Mouse (Mus musculus) heart, embryonic 10.5 days (tissue): ENCODE data around the gene Irgq. TPM values are rescaled to one million over a fixed set of nuclear protein-coding genes. Genes with fewer than 3 reads are reported as not detected.
A peak's percentile ranks its signal among the peaks of the same experiment; 100 is the strongest.
"Not testable (repeated sequence)": the region's sequence is repeated elsewhere in the genome, so short reads cannot be mapped to it uniquely, and the experiment has no call there.

Experiments
- DNase-seq: peaks from one replicate; pipeline ENCODE4 v3.0.0-alpha.2; 2017; ENCODE audit warnings: low spot score
- H3K27ac ChIP-seq: fragments of 300-500 bp; sonication (generic); 2 replicates; pipeline ENCODE4 v1.5.1; 2016; ENCODE audit warnings: mild to moderate bottlenecking
- H3K27me3 ChIP-seq: fragments of 300-500 bp; sonication (generic); 2 replicates; pipeline ENCODE4 v1.6.1; 2016; ENCODE audit warnings: mild to moderate bottlenecking; ENCODE audit not compliant: poor library complexity, insufficient read depth, severe bottlenecking
- H3K36me3 ChIP-seq: fragments of 300-500 bp; sonication (generic); 2 replicates; pipeline ENCODE4 v1.6.1; 2016; ENCODE audit warnings: mild to moderate bottlenecking, moderate library complexity
- H3K4me1 ChIP-seq: fragments of 300-500 bp; sonication (generic); 2 replicates; pipeline ENCODE4 v1.6.1; 2016; ENCODE audit warnings: mild to moderate bottlenecking
- H3K4me3 ChIP-seq: fragments of 300-500 bp; sonication (generic); 2 replicates; pipeline ENCODE4 v1.5.1; 2016; ENCODE audit warnings: mild to moderate bottlenecking, moderate library complexity
- H3K9me3 ChIP-seq: fragments of 300-500 bp; sonication (generic); 2 replicates; pipeline ENCODE4 v1.6.1; 2016; ENCODE audit warnings: mild to moderate bottlenecking, moderate library complexity
- WGBS: fragments of 180-500 bp; shearing (Covaris S2); methylation state at CpG from one replicate; pipeline ENCODE4 v1.1.7; 2016; 5-methylcytosine and 5-hydroxymethylcytosine counted together
- polyA plus RNA-seq: library from polyadenylated mRNA; unstranded; fragments of >200 nt; fragmentation: Nextera tagmentation; extraction: Ambion mirVana; gene quantifications from 2 replicates; pipeline ENCODE4 v1.2.1, GENCODE M21; 2016

Gene Irgq
- polyA plus RNA-seq, 1 experiment from 2014 or later: 5.7 TPM

- Histone ChIP-seq H3K9me3 (peaks cover 4% of the 10 kb centered on the region; the same call in 1 of the 2 replicates), H3K4me1 (peaks cover 39% of the 10 kb centered on the region), H3K27me3 (peaks cover 77% of the 10 kb centered on the region), H3K27ac (no peak overlapping the region), H3K36me3 (no peaks in the 10 kb centered on the region), H3K4me3 (no peak overlapping the region)
- no peak for DNase-seq
- 38% methylated on average over 21 of the region's 21 CpGs for WGBS
Observed at GRCm38 (mm10) chr7:24501492-24501891, 29.0 kb upstream of the Irgq start.

- WGBS: 16% methylated on average over 10 of the region's 10 CpGs
- H3K4me1 ChIP-seq: peaks cover 46% of the 10 kb centered on the region
- no peak for DNase-seq
- no peak overlapping the region for H3K4me3 ChIP-seq
- H3K9me3 ChIP-seq: 0 out of 2 replicates have a peak, but pooled peaks cover 4% of the 10 kb centered on the region
- H3K27ac ChIP-seq: no peak overlapping the region
- H3K27me3 ChIP-seq: peaks cover 53% of the 10 kb centered on the region
- no peaks in the 10 kb centered on the region for H3K36me3 ChIP-seq
Observed at GRCm38 (mm10) chr7:24504004-24504403, 26.5 kb upstream of the Irgq start.

- 0 out of 2 replicates have a peak, but pooled peaks cover 4% of the 10 kb centered on the region for H3K9me3 ChIP-seq
- H3K36me3 ChIP-seq: no peaks in the 10 kb centered on the region
- no peak overlapping the region for H3K27ac ChIP-seq
- H3K4me3 ChIP-seq: no peak overlapping the region
- H3K27me3 ChIP-seq: peaks cover 44% of the 10 kb centered on the region
- WGBS: 14% methylated on average over 4 of the region's 4 CpGs
- DNase-seq: no peak
- H3K4me1 ChIP-seq: peaks cover 40% of the 10 kb centered on the region
Observed at GRCm38 (mm10) chr7:24504868-24505267, 25.6 kb upstream of the Irgq start.

DNA sequence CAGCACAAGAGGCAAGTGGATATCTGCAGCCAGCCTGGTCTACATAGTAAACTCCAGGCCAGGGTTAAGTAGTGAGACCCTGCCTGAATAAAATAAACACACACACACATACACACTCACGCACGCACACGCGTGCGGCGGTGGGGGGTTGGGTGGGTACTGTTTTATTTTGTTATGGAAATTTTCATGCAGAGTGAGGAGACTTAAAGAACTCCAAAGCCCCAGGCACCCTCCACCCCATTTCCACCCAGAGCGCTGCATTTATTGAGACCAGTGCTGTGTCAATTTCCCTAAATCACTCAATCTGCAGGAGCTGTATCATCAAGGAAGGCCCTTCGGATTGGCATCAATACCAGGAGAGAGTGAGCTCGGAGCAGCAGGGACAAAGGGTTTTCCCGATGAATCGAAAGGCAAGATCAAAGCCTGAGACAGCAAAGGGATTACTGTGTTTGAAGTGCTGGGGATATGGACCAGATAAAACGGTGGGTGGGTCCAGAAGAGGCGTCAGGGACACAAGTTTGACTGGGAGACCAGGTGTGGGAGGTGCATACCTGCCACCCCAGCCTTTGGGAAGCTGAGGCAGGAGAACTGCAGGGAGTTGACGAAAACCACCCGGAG is 24.9 kb upstream of the Irgq start:
- H3K27ac ChIP-seq: no peak overlapping the region

DNA sequence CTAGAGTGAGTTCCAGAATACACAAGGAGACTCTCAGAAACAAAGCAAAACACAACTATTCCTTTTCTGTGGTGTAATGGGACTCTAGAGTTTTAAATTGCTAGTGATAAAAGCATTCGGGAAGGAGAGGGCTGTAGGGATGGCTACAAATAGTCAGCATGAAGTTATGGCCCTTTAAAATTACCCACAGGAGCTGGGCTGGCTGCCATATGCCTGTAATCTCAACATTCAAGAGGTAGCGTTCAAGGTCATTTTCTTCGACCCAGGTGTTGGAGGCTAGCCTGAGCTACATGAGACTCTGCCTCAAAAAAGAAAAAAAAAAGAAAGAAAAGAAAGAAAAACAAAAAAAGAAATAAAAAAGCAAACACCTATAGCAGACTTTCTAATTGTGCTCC is 24.4 kb upstream of the Irgq start:
- no peak for DNase-seq
- 0 out of 2 replicates have a peak overlapping the region, but pooled peaks have one; percentile 97 for H3K27ac ChIP-seq
- peaks cover 32% of the 10 kb centered on the region for H3K27me3 ChIP-seq
- peaks cover 2% of the 10 kb centered on the region; the same call in 1 of the 2 replicates for H3K36me3 ChIP-seq
- 12% methylated on average over 3 of the region's 3 CpGs for WGBS
- H3K4me1 ChIP-seq: peaks cover 32% of the 10 kb centered on the region
- peak overlapping the region; percentile 80 for H3K4me3 ChIP-seq
- no peaks in the 10 kb centered on the region for H3K9me3 ChIP-seq

More for the DNA sequence above, 24.9 kb upstream of the Irgq start:
- H3K27me3 ChIP-seq: peaks cover 37% of the 10 kb centered on the region
- H3K4me1 ChIP-seq: peaks cover 33% of the 10 kb centered on the region
- 0 out of 2 replicates have a peak, but pooled peaks cover 4% of the 10 kb centered on the region for H3K9me3 ChIP-seq
- no peaks in the 10 kb centered on the region for H3K36me3 ChIP-seq
- DNase-seq: no peak
- H3K4me3 ChIP-seq: no peak overlapping the region
- whole genome bisulfite sequencing: 20% methylated on average over 15 of the region's 15 CpGs

DNA sequence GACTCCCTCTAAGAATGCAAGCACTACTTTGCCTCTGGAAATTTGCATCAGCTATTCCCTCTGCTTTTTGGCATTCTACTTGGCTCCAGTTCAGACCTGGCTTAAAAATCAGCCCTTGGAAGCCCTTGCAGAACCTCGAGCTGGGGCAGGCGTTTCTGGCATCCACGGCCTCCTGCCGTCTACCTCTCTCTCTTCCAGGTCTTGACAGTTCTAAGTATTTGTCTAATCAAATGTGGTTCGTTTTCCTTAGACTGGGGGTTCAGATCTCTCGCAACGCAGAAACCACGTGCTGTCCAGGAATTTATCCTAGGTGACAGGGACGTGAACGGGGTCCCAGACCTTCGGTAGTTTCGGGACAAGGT is 24.0 kb upstream of the Irgq start:
- peaks cover 6% of the 10 kb centered on the region; the same call in 1 of the 2 replicates for H3K36me3 ChIP-seq
- H3K4me1 ChIP-seq: peaks cover 32% of the 10 kb centered on the region
- peak overlapping the region; percentile 80 for H3K4me3 ChIP-seq
- H3K9me3 ChIP-seq: no peaks in the 10 kb centered on the region
- H3K27me3 ChIP-seq: peaks cover 28% of the 10 kb centered on the region
- under 1% methylated on average over 12 of the region's 12 CpGs for WGBS
- H3K27ac ChIP-seq: peak overlapping the region; percentile 97
- DNase-seq: no peak

- Histone ChIP-seq H3K36me3 (peaks cover 11% of the 10 kb centered on the region; the same call in 1 of the 2 replicates), H3K4me3 (peak within 1 kb of the TSS; percentile 80), H3K27me3 (peaks cover 22% of the 10 kb centered on the region), H3K9me3 (no peaks in the 10 kb centered on the region), H3K4me1 (peaks cover 32% of the 10 kb centered on the region), H3K27ac (peak within 1 kb of the TSS; percentile 97)
- peak; percentile 94 for DNase-seq
- under 1% methylated on average over 83 of the region's 84 CpGs for WGBS
Observed at GRCm38 (mm10) chr7:24506838-24507725, 23.4 kb upstream of the Irgq start, which contains the start of gene Zfp428. Zfp428 (plus strand) TSS chr7:24507006.

- Histone ChIP-seq H3K4me1 (peaks cover 32% of the 10 kb centered on the region), H3K27me3 (peaks cover 15% of the 10 kb centered on the region), H3K4me3 (peak overlapping the region; percentile 80), H3K9me3 (no peaks in the 10 kb centered on the region), H3K36me3 (peaks cover 15% of the 10 kb centered on the region; the same call in 1 of the 2 replicates), H3K27ac (peak overlapping the region; percentile 97)
- DNase-seq: no peak
- 3% methylated on average over 20 of the region's 20 CpGs for WGBS
Observed at GRCm38 (mm10) chr7:24507726-24508114, 22.8 kb upstream of the Irgq start.

DNA sequence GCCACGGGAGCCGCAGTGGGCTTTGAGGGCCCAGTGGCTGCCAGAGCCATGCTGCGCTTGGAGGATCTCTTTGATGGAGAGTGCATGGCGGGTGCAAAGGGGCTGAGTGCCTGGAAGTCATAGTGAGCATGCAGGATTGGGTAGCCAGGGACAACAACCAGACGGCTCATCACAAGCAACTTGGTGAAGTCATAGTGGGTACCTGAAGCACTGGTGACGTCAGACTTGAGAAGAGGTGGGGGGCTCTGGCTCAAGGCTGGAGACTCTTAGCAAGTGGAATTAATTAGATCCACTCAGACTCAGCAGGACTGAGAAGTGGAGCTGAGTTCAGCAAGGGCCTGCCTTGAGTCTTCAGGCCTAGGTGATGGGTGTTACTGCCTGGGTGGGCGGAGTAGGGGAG is 18.1 kb upstream of the Irgq start, which contains the start of gene AC161166.1:
AC161166.1 (minus strand) TSS at position 101 of the 400 bp plus-strand sequence.
- Histone ChIP-seq H3K4me1 (peaks cover 6% of the 10 kb centered on the region), H3K36me3 (peaks cover 50% of the 10 kb centered on the region), H3K27ac (no peak within 1 kb of the TSS), H3K9me3 (no peaks in the 10 kb centered on the region), H3K4me3 (no peak within 1 kb of the TSS), H3K27me3 (no peaks in the 10 kb centered on the region)
- 84% methylated on average over 7 of the region's 7 CpGs for WGBS
- DNase-seq: no peak

DNA sequence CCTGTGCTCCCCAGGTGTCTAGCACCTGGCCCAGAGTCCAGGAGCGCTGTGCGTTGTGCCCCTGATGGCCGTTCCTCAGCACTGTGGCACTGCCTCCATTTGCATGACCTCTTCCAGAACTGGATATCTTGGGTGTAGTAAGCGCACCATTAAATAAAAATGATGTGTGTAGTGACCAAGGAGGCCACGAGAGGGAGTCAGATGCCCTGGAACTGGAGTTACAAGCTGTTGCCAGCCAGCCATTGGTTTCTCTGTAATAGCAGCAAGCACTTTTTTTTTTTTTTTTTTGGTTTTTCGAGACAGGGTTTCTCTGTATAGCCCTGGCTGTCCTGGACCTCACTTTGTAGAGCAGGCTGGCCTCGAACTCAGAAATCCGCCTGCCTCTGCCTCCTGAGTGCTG is 14.2 kb upstream of the Irgq start:
- not testable (repeated sequence) for DNase-seq, H3K4me1 ChIP-seq, H3K4me3 ChIP-seq, H3K9me3 ChIP-seq, H3K27me3 ChIP-seq, H3K27ac ChIP-seq
- 57% methylated on average over 8 of the region's 8 CpGs for WGBS
- H3K36me3 ChIP-seq: peaks cover 48% of the 10 kb centered on the region

GRCm38 (mm10) chr7:24517077-24517476 is 13.4 kb upstream of the Irgq start:
- Histone ChIP-seq H3K27me3 (no peaks in the 10 kb centered on the region), H3K9me3 (no peaks in the 10 kb centered on the region), H3K27ac (no peak overlapping the region), H3K4me3 (no peak overlapping the region), H3K36me3 (peaks cover 42% of the 10 kb centered on the region), H3K4me1 (no peaks in the 10 kb centered on the region)
- no peak for DNase-seq
- WGBS: 47% methylated on average over 5 of the region's 5 CpGs

GRCm38 (mm10) chr7:24517654-24518053 is 12.8 kb upstream of the Irgq start:
- H3K36me3 ChIP-seq: peaks cover 38% of the 10 kb centered on the region
- no peak overlapping the region for H3K27ac ChIP-seq
- 59% methylated on average over 6 of the region's 6 CpGs for WGBS
- DNase-seq: no peak
- H3K4me1 ChIP-seq: no peaks in the 10 kb centered on the region
- no peak overlapping the region for H3K4me3 ChIP-seq
- no peaks in the 10 kb centered on the region for H3K27me3 ChIP-seq
- no peaks in the 10 kb centered on the region for H3K9me3 ChIP-seq

DNA sequence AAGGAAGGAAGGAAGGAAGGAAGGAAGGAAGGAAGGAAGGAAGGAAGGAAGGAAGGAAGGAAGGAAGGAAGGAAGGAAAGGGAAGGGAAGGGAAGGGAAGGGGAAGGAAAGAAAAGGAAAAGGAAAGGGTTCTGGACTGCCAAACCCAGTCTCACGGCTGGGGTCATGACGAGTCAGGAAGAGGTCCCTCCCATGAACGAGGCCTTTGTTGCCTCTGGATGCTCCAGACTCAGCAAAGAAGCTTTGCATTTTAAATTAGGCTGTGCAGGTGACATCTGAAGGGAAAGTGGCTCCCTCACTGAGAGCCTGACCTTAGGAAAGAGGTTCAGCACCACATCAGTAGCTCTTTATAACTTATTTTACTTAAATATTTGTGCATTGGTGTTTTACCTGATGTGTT is 11.4 kb upstream of the Irgq start:
- Histone ChIP-seq H3K36me3 (peaks cover 31% of the 10 kb centered on the region), H3K9me3 (no peaks in the 10 kb centered on the region), H3K27ac (no peak overlapping the region), H3K4me1 (no peaks in the 10 kb centered on the region), H3K4me3 (no peak overlapping the region), H3K27me3 (no peaks in the 10 kb centered on the region)
- WGBS: 60% methylated on average over 3 of the region's 3 CpGs
- DNase-seq: no peak
